Mouse (Mus musculus) embryo, embryonic 10.5 days (tissue): ENCODE results near the gene Col6a3.

Experiments
- DNase-seq: peaks from one replicate; pipeline ENCODE4 v3.0.0-alpha.2; 2015; ENCODE audit warnings: low spot score

Gene Col6a3

GRCm38 (mm10) chr1:90723325-90723724 is 120.4 kb downstream of the Col6a3 start:
- DNase-seq = no peak

- no peak for DNase-seq
These were observed 121.8 kb downstream of the Col6a3 start for GRCm38 (mm10) chr1:90722021-90722420.

GRCm38 (mm10) chr1:90720610-90721241 is 123.0 kb downstream of the Col6a3 start:
- DNase-seq = no peak

GRCm38 (mm10) chr1:90718826-90719550 is 124.8 kb downstream of the Col6a3 start:
- no peak for DNase-seq

GRCm38 (mm10) chr1:90716258-90716657 is 127.5 kb downstream of the Col6a3 start:
- DNase-seq = no peak
